Mouse (Mus musculus) ovary, adult 18-20 months (tissue): ENCODE measurements around the gene AU022252.
A peak's percentile ranks its signal among the peaks of the same experiment; 100 is the strongest.
"Not testable (repeated sequence)": the region's sequence is repeated elsewhere in the genome, so short reads cannot be mapped to it uniquely, and the experiment has no call there.

Source experiments
- DNase-seq: peaks from one replicate; pipeline ENCODE4 v3.0.0; 2022; ENCODE audit warnings: low spot score, mixed read lengths

The AU022252 gene

GRCm38 (mm10) chr4:119232410-119233255 is at the start of gene AU022252, which contains the start of gene P3h1:
Gene AU022252 (minus strand): TSS chr4:119232712.
Gene P3h1 (plus strand): TSS chr4:119232915.
- DNase-seq = peak; percentile 99

GRCm38 (mm10) chr4:119278784-119279183 is 46.3 kb upstream of the AU022252 start:
- DNase-seq = not testable (repeated sequence)

- DNase-seq = no peak
These were observed 43.2 kb upstream of the AU022252 start for GRCm38 (mm10) chr4:119275726-119276125.

- no peak for DNase-seq
These were observed 42.7 kb upstream of the AU022252 start for GRCm38 (mm10) chr4:119275226-119275625.

GRCm38 (mm10) chr4:119274627-119275026 is 42.1 kb upstream of the AU022252 start:
- no peak for DNase-seq

- no peak for DNase-seq
These were observed 34.1 kb upstream of the AU022252 start for GRCm38 (mm10) chr4:119266606-119267005.

- DNase-seq = no peak
These were observed 30.9 kb upstream of the AU022252 start for GRCm38 (mm10) chr4:119263459-119263858.

GRCm38 (mm10) chr4:119262483-119262882 is 30.0 kb upstream of the AU022252 start:
- no peak for DNase-seq

- DNase-seq = no peak
These were observed 28.7 kb upstream of the AU022252 start for GRCm38 (mm10) chr4:119261087-119261713.

GRCm38 (mm10) chr4:119259344-119260254 is 27.1 kb upstream of the AU022252 start:
- DNase-seq = no peak

- DNase-seq = no peak
These were observed 24.6 kb upstream of the AU022252 start for GRCm38 (mm10) chr4:119257083-119257482.

- DNase-seq = no peak
These were observed 22.8 kb upstream of the AU022252 start, which contains the start of gene Cldn19 for GRCm38 (mm10) chr4:119255351-119255750. Gene Cldn19 (plus strand): TSS chr4:119255414.

GRCm38 (mm10) chr4:119254012-119254618 is 21.6 kb upstream of the AU022252 start:
- no peak for DNase-seq

GRCm38 (mm10) chr4:119252025-119252808 is 19.7 kb upstream of the AU022252 start:
- no peak for DNase-seq

- DNase-seq = no peak
These were observed 16.0 kb upstream of the AU022252 start for GRCm38 (mm10) chr4:119248407-119248965.

- DNase-seq = peak; percentile 43
These were observed 15.1 kb upstream of the AU022252 start for GRCm38 (mm10) chr4:119247462-119248235.

- no peak for DNase-seq
These were observed 14.2 kb upstream of the AU022252 start for GRCm38 (mm10) chr4:119246688-119247225.

- DNase-seq = no peak
These were observed 13.4 kb upstream of the AU022252 start for GRCm38 (mm10) chr4:119245961-119246360.

- peak; percentile 26 for DNase-seq
These were observed 13.0 kb upstream of the AU022252 start for GRCm38 (mm10) chr4:119245556-119245955.
